Mouse (Mus musculus) neural tube, embryonic 12.5 days (tissue): ENCODE results near the gene Slc30a1. TPM values are rescaled to one million over a fixed set of nuclear protein-coding genes. Genes with fewer than 3 reads are reported as not detected.
A peak's percentile ranks its signal among the peaks of the same experiment; 100 is the strongest.

Experiments used
- ATAC-seq: fragments of 200-750 bp; cut with Nextera tagmentation; 2 replicates; pipeline ENCODE4 v1.8.0; 2017; ENCODE audit warnings: low read depth, mild to moderate bottlenecking, moderate TSS enrichment, moderate library complexity; ENCODE audit not compliant: low FRiP score
- H3K27ac ChIP-seq: fragments of 300-500 bp; sonication (generic); 2 replicates; pipeline ENCODE4 v1.5.1; 2016
- H3K27me3 ChIP-seq: fragments of 300-500 bp; sonication (generic); replicated peaks from 2 replicates; pipeline ENCODE4 v1.6.1; 2016; ENCODE audit warnings: mild to moderate bottlenecking
- H3K36me3 ChIP-seq: fragments of 300-500 bp; sonication (generic); 2 replicates; pipeline ENCODE4 v1.6.1; 2016; ENCODE audit warnings: mild to moderate bottlenecking
- H3K4me1 ChIP-seq: fragments of 300-500 bp; sonication (generic); 2 replicates; pipeline ENCODE4 v1.6.1; 2016
- H3K4me2 ChIP-seq: fragments of 300-500 bp; sonication (generic); replicated peaks from 2 replicates; pipeline ENCODE4 v1.6.1; 2016; ENCODE audit warnings: mild to moderate bottlenecking
- H3K4me3 ChIP-seq: fragments of 300-500 bp; sonication (generic); 2 replicates; pipeline ENCODE4 v1.5.1; 2016
- H3K9ac ChIP-seq: fragments of 300-500 bp; sonication (generic); 2 replicates; pipeline ENCODE4 v1.6.1; 2016; ENCODE audit warnings: mild to moderate bottlenecking
- H3K9me3 ChIP-seq: fragments of 300-500 bp; sonication (generic); 2 replicates; pipeline ENCODE4 v1.6.1; 2016; ENCODE audit warnings: mild to moderate bottlenecking
- WGBS: fragments of 180-500 bp; shearing (Covaris S2); methylation state at CpG from one replicate; pipeline ENCODE4 v1.1.7; 2016; 5-methylcytosine and 5-hydroxymethylcytosine counted together
- polyA plus RNA-seq: library from polyadenylated mRNA; unstranded; fragments of >200 nt; fragmentation: Nextera tagmentation; extraction: Ambion mirVana; gene quantifications from 2 replicates; pipeline ENCODE4 v1.2.1, GENCODE M21; 2016

Slc30a1 gene
- polyA plus RNA-seq, 1 experiment from 2014 or later = 4.7 TPM

DNA sequence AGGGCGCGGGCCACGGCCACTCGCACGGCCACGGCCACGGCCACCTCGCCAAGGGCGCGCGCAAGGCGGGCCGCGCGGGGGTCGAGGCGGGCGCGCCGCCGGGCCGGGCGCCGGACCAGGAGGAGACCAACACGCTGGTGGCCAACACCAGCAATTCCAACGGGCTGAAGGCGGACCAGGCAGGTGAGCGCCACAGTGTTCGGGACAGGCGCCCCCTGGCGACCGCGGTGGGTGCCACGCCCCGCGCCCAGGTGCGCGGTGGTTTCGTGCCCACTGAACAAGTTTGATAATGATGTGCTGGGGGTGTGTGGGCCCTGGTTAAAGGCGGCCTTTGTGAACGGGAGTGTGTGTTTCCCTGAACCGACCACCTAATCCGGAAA lies 854 bp downstream of the Slc30a1 start:
- Histone ChIP-seq H3K27ac (peak overlapping the region; percentile 77; the same call in 1 of the 2 replicates), H3K9me3 (no peaks in the 10 kb centered on the region), H3K36me3 (peaks cover 12% of the 10 kb centered on the region), H3K4me3 (peak overlapping the region; percentile 93), H3K9ac (peak overlapping the region; percentile 83), H3K27me3 (no peaks in the 10 kb centered on the region), H3K4me2 (peak overlapping the region; percentile 95), H3K4me1 (peaks cover 32% of the 10 kb centered on the region)
- WGBS = under 1% methylated on average over 43 of the region's 43 CpGs
- ATAC-seq = peak; percentile 42

DNA sequence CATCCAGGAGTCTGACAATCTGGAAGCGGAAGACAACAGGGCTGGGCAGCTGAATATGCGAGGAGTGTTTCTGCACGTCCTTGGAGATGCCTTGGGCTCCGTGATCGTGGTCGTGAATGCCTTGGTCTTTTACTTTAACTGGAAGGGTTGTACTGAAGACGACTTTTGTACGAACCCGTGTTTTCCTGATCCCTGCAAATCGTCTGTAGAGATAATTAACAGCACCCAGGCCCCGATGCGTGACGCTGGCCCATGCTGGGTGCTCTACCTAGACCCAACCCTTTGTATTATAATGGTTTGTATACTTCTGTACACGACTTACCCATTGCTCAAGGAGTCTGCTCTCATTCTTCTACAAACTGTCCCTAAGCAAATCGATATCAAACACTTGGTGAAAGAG lies 2.3 kb downstream of the Slc30a1 start:
- ATAC-seq = no peak
- no peak overlapping the region for H3K27ac ChIP-seq
- 93% methylated on average over 15 of the region's 15 CpGs for WGBS
- peak overlapping the region; percentile 95 for H3K4me2 ChIP-seq
- H3K4me1 ChIP-seq = peaks cover 32% of the 10 kb centered on the region
- H3K27me3 ChIP-seq = no peaks in the 10 kb centered on the region
- H3K4me3 ChIP-seq = no peak overlapping the region
- H3K36me3 ChIP-seq = peaks cover 12% of the 10 kb centered on the region
- no peaks in the 10 kb centered on the region for H3K9me3 ChIP-seq
- no peak overlapping the region for H3K9ac ChIP-seq

DNA sequence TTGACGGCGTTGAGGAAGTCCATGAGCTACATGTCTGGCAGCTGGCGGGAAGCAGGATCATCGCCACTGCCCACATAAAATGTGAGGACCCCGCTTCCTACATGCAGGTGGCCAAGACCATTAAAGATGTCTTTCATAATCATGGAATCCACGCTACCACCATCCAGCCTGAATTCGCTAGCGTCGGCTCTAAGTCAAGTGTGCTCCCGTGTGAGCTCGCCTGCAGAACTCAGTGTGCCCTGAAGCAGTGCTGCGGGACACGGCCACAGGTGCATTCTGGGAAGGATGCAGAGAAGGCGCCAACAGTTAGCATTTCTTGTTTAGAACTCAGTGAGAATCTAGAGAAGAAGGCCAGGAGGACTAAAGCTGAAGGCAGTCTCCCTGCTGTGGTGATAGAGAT lies 2.7 kb downstream of the Slc30a1 start:
- ATAC-seq = no peak
- H3K36me3 ChIP-seq = peaks cover 12% of the 10 kb centered on the region
- 94% methylated on average over 14 of the region's 14 CpGs for WGBS
- H3K9ac ChIP-seq = no peak overlapping the region
- peaks cover 32% of the 10 kb centered on the region for H3K4me1 ChIP-seq
- no peaks in the 10 kb centered on the region for H3K9me3 ChIP-seq
- H3K27me3 ChIP-seq = no peaks in the 10 kb centered on the region
- peak overlapping the region; percentile 95 for H3K4me2 ChIP-seq
- 0 out of 2 replicates have a peak overlapping the region, but pooled peaks have one; percentile 5 for H3K4me3 ChIP-seq
- H3K27ac ChIP-seq = no peak overlapping the region

DNA sequence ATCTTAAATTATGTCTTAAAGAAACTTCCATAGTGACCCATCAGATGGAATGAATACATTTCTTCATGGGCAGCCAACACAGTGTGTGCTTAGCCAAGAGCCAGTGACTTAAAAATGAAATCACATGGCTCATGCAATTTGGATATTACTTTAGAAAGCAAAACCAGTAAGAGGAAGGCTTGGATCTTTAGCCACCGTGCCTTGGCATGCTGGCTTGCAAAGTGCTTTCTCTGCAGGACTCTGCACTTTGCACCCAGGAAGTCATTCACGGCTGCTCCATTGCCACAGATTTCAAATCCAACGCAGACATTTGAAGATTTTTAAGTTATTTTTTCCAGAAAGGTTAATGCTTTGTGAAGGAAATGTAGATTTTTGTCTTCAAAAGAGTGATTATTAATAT lies 4.1 kb downstream of the Slc30a1 start:
- H3K9me3 ChIP-seq = no peaks in the 10 kb centered on the region
- no peaks in the 10 kb centered on the region for H3K27me3 ChIP-seq
- H3K9ac ChIP-seq = no peak overlapping the region
- peaks cover 12% of the 10 kb centered on the region for H3K36me3 ChIP-seq
- peaks cover 30% of the 10 kb centered on the region for H3K4me1 ChIP-seq
- H3K4me3 ChIP-seq = no peak overlapping the region
- no peak overlapping the region for H3K27ac ChIP-seq
- ATAC-seq = no peak
- H3K4me2 ChIP-seq = peak overlapping the region; percentile 30; the same call in 1 of the 2 replicates
- 78% methylated on average over 3 of the region's 3 CpGs for WGBS

DNA sequence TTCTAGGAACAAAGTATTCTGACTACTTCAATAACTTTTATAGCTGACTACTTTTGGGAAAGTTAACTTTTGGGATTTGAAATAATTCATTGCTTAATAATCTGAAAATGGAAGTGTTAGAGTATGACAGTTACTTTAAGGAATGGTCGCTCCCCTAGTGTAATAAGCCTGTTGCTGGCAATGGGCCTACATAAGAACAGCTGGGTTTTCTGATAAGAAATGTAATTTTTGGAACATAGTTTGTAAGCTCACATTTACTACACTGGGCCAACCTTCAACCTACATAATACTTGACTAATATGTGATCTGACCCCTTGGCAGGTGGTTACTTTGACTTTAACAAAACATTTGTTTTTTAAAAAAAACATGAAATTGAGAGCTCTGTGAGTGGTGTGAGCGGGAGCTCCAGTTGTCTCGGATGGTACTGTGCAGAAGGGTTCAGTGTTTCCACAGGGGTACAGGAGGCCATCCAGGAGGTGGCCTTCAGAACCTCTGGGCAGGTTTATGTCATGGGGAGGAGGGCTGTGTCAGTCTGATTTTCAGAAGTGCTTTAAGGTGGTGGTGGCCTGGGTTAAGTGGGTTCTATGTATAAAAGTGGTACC lies 4.6 kb downstream of the Slc30a1 start:
- H3K4me1 ChIP-seq = peaks cover 26% of the 10 kb centered on the region
- H3K36me3 ChIP-seq = peaks cover 12% of the 10 kb centered on the region
- no peaks in the 10 kb centered on the region for H3K27me3 ChIP-seq
- H3K9me3 ChIP-seq = no peaks in the 10 kb centered on the region
- 0 out of 2 replicates have a peak overlapping the region, but pooled peaks have one; percentile 1 for H3K4me3 ChIP-seq
- H3K27ac ChIP-seq = no peak overlapping the region
- no peak overlapping the region for H3K9ac ChIP-seq
- WGBS = 84% methylated on average over 3 of the region's 3 CpGs
- ATAC-seq = no peak
- no peak overlapping the region for H3K4me2 ChIP-seq

DNA sequence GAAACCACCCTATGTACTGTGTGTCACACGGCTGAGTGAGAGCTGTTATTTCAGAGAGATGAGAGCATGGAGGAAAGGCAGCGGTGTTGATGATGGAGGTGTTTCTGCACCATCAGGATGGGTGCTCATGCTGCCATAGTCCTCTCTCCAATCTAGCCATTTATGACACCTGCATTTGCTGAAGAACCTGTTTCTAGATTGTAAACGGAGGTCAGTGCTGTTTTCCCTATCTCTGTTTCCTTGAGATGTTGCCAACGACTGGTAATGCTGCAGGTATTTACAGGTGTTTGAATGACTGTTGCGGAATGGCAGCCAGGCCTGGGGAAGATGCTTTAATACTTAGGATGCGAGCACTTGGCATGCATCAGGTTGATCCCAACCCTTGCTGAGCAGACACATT lies 8.1 kb downstream of the Slc30a1 start:
- no peak overlapping the region for H3K27ac ChIP-seq
- 89% methylated on average over 6 of the region's 6 CpGs for WGBS
- no peak overlapping the region for H3K4me2 ChIP-seq
- no peak overlapping the region for H3K4me3 ChIP-seq
- peaks cover 5% of the 10 kb centered on the region; the same call in 1 of the 2 replicates for H3K4me1 ChIP-seq
- no peaks in the 10 kb centered on the region for H3K36me3 ChIP-seq
- H3K27me3 ChIP-seq = no peaks in the 10 kb centered on the region
- ATAC-seq = no peak
- H3K9me3 ChIP-seq = no peaks in the 10 kb centered on the region
- H3K9ac ChIP-seq = no peak overlapping the region

DNA sequence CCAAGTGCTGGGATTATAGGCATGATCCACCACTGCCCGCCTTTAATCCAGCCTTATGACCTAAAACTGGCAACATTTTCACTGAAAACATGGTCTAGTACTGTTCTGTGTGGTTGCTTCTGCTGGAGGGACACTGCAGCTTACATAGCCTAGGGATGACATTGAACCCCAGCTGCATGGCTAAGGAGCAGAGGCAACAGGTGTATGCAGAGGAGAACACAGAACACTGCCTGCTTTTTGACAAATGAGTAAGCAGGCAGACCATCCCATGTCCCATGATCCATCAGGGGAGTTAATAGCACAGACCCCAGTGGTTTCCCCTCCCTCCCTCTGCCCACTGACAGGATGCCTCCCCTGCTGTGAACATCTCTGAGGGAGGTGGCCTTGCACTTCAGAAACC lies 9.0 kb downstream of the Slc30a1 start:
- H3K9me3 ChIP-seq = no peaks in the 10 kb centered on the region
- peaks cover 5% of the 10 kb centered on the region; the same call in 1 of the 2 replicates for H3K4me1 ChIP-seq
- no peak overlapping the region for H3K27ac ChIP-seq
- H3K4me3 ChIP-seq = no peak overlapping the region
- no peak for ATAC-seq
- H3K27me3 ChIP-seq = no peaks in the 10 kb centered on the region
- H3K36me3 ChIP-seq = no peaks in the 10 kb centered on the region
- H3K9ac ChIP-seq = no peak overlapping the region
- WGBS = 89% methylated on average over 1 of the region's 1 CpGs
- no peak overlapping the region for H3K4me2 ChIP-seq

DNA sequence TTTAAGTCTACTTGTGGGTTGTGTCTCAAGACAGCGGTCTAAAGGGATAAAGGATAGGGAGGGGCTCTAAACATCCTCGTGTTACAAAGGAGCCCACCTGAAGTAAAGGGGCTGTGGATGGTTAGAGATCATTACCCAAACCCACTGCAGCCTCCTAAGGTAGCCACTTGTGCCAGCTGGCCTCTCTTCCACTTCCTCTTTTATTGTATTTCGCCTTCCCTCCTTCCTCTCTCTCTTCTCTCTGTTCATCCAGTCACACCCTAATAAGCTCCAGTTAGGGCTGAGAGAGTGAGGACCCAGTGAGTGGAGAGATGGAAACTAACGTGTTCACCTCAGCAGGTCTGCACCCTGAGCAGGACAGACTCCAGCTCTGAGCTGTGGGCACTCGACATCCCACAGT lies 10.3 kb downstream of the Slc30a1 start:
- H3K4me3 ChIP-seq = no peak overlapping the region
- no peaks in the 10 kb centered on the region for H3K27me3 ChIP-seq
- no peaks in the 10 kb centered on the region for H3K36me3 ChIP-seq
- WGBS = 77% methylated on average over 5 of the region's 5 CpGs
- H3K9me3 ChIP-seq = 0 out of 2 replicates have a peak, but pooled peaks cover 3% of the 10 kb centered on the region
- no peak overlapping the region for H3K27ac ChIP-seq
- H3K9ac ChIP-seq = no peak overlapping the region
- H3K4me2 ChIP-seq = no peak overlapping the region
- no peak for ATAC-seq
- H3K4me1 ChIP-seq = 0 out of 2 replicates have a peak, but pooled peaks cover under 1% of the 10 kb centered on the region

DNA sequence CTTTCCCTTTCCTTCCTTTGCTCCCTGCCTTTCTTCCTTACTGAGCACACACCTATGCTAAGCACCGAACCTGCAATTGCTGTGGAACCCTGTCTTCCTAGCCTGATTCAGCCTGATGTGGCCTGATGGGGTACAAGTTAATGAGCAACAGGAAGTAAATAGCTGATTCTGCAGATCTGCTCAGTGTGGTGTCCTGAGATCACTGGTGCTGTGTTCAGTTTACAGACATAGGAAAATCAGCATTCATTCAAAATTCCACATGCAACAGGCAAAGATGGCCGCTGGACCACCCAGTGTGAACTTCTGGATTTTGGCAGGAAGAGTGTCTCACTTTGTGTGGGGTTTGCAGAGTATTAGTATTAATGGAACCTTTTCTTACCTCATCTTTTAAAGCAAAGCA lies 12.8 kb downstream of the Slc30a1 start:
- Histone ChIP-seq H3K27ac (no peak overlapping the region), H3K4me3 (no peak overlapping the region), H3K9ac (no peak overlapping the region), H3K27me3 (no peaks in the 10 kb centered on the region), H3K4me2 (no peak overlapping the region), H3K9me3 (0 out of 2 replicates have a peak, but pooled peaks cover 3% of the 10 kb centered on the region), H3K4me1 (no peaks in the 10 kb centered on the region), H3K36me3 (no peaks in the 10 kb centered on the region)
- ATAC-seq = no peak
- 90% methylated on average over 2 of the region's 2 CpGs for WGBS

DNA sequence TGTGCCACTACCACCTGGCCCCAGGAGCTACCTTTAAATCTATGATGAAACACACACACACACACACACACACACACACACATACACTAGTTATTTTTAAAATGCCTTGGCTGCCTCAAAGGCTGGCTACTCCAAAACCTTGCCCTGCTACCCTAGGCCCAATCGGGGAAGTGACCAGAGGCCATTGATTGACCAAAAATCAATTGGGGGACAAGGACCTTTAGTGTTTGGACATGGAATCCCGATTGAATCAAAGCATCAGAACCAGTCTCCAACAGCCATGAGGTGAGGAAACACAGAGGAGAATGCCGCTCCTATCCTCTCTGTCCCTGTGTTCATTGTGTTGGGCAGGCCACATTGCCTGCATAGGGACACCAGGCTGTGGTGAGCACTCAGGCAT lies 15.1 kb downstream of the Slc30a1 start:
- Histone ChIP-seq H3K9me3 (0 out of 2 replicates have a peak, but pooled peaks cover 3% of the 10 kb centered on the region), H3K4me3 (no peak overlapping the region), H3K9ac (no peak overlapping the region), H3K4me1 (no peaks in the 10 kb centered on the region), H3K27ac (no peak overlapping the region), H3K4me2 (no peak overlapping the region), H3K27me3 (no peaks in the 10 kb centered on the region), H3K36me3 (no peaks in the 10 kb centered on the region)
- whole genome bisulfite sequencing = 91% methylated on average over 3 of the region's 3 CpGs
- no peak for ATAC-seq

DNA sequence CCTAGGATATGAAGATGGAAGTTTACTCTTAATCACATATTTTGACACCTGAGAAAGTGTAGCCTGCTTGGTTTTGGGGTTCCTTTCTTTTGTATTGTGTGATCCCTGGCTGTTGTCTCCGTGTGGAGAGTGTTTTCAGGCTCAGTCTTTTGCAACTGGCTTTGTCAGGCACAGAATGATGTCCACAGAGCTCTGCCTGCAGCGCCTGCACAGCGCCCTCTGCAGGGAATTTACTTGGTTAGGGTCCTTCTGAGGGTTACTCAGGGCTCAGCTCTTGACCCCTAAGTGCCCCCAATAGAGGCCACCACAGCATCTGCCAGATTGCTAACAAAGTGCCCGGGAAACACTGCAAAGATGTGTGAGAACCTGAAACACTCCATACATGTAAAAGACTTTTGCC lies 18.9 kb downstream of the Slc30a1 start:
- 53% methylated on average over 4 of the region's 4 CpGs for WGBS
- no peaks in the 10 kb centered on the region for H3K4me1 ChIP-seq
- no peak overlapping the region for H3K9ac ChIP-seq
- 0 out of 2 replicates have a peak, but pooled peaks cover 3% of the 10 kb centered on the region for H3K9me3 ChIP-seq
- H3K27me3 ChIP-seq = peaks cover 4% of the 10 kb centered on the region; the same call in 1 of the 2 replicates
- H3K4me3 ChIP-seq = no peak overlapping the region
- ATAC-seq = no peak
- H3K4me2 ChIP-seq = no peak overlapping the region
- no peak overlapping the region for H3K27ac ChIP-seq
- H3K36me3 ChIP-seq = no peaks in the 10 kb centered on the region

DNA sequence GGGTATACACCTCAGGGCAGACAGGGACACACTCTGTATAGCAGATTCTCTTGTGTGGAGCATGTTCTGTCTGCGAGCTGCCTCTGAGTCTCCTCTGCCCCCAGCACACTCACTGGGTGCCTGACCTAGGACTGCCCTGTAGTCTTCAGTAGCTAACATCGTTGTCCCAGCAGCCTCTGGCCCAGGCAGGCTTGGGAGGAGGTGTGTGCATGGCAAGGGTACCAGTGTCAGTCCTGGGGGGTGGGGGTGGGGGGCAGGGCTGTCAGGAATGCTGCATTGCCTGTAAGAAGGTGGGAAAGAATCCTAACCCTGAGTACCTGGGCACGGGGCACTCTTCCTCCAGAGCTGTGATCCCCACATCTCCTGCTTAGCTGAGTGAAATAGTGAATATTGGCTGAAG lies 20.1 kb downstream of the Slc30a1 start:
- peaks cover 4% of the 10 kb centered on the region; the same call in 1 of the 2 replicates for H3K27me3 ChIP-seq
- H3K9ac ChIP-seq = no peak overlapping the region
- no peak overlapping the region for H3K4me3 ChIP-seq
- no peaks in the 10 kb centered on the region for H3K36me3 ChIP-seq
- ATAC-seq = no peak
- no peak overlapping the region for H3K27ac ChIP-seq
- no peaks in the 10 kb centered on the region for H3K9me3 ChIP-seq
- no peaks in the 10 kb centered on the region for H3K4me1 ChIP-seq
- H3K4me2 ChIP-seq = no peak overlapping the region
- 76% methylated on average over 3 of the region's 3 CpGs for WGBS

DNA sequence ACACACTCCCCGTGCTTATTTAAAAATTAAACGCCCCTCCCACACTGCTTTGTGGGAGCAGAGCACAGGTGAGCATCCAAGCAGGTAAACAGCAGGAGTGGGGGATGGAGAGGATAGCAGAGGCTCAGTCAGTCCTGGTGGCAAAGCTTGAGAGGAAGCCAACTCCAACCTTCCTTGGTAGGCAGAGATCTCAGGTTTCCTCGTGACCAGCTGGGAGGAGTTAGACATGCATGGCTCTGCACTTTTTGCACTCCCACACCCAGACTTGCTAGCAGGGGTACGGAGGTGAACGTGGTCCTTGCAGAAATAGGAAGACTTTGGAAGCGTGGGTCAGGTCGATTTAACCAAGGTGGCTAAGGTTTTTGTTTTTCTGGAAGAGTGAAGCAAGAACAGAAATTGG lies 21.8 kb downstream of the Slc30a1 start:
- H3K4me1 ChIP-seq = no peaks in the 10 kb centered on the region
- H3K4me3 ChIP-seq = no peak overlapping the region
- ATAC-seq = no peak
- H3K27me3 ChIP-seq = peaks cover 4% of the 10 kb centered on the region; the same call in 1 of the 2 replicates
- H3K4me2 ChIP-seq = no peak overlapping the region
- H3K27ac ChIP-seq = no peak overlapping the region
- H3K9ac ChIP-seq = no peak overlapping the region
- WGBS = 83% methylated on average over 7 of the region's 7 CpGs
- H3K36me3 ChIP-seq = no peaks in the 10 kb centered on the region
- no peaks in the 10 kb centered on the region for H3K9me3 ChIP-seq
